Mouse (Mus musculus) thymus, adult 18-20 months (tissue): ENCODE results near the gene Tmem19.

Experiments used
- DNase-seq, 2 experiments: peaks; one replicate each; pipeline ENCODE4 v3.0.0; 2022; ENCODE audit warnings: mixed read lengths in 2 of 2

Tmem19 gene

GRCm38 (mm10) chr10:115309191-115309590 is 53.1 kb downstream of the Tmem19 start:
- no peak for DNase-seq

- no peak for DNase-seq
Observed at GRCm38 (mm10) chr10:115307331-115307875, 54.9 kb downstream of the Tmem19 start.

GRCm38 (mm10) chr10:115298683-115299082 is 63.6 kb downstream of the Tmem19 start:
- no peak for DNase-seq

GRCm38 (mm10) chr10:115297582-115297981 is 64.7 kb downstream of the Tmem19 start:
- no peak for DNase-seq

GRCm38 (mm10) chr10:115296401-115296935 is 65.8 kb downstream of the Tmem19 start:
- DNase-seq = no peak

GRCm38 (mm10) chr10:115295162-115295561 is 67.1 kb downstream of the Tmem19 start:
- DNase-seq = no peak

- no peak for DNase-seq
Observed at GRCm38 (mm10) chr10:115294715-115295114, 67.6 kb downstream of the Tmem19 start.

- no peak for DNase-seq
Observed at GRCm38 (mm10) chr10:115293946-115294345, 68.4 kb downstream of the Tmem19 start.

- no peak for DNase-seq
Observed at GRCm38 (mm10) chr10:115290671-115291070, 71.6 kb downstream of the Tmem19 start.
